Mouse (Mus musculus) embryonic facial prominence, embryonic 11.5 days (tissue): ENCODE measurements around the gene Sbk3. TPM values are rescaled to one million over a fixed set of nuclear protein-coding genes. Genes with fewer than 3 reads are reported as not detected.
"Not testable (repeated sequence)": the region's sequence is repeated elsewhere in the genome, so short reads cannot be mapped to it uniquely, and the experiment has no call there.

Experiments used
- ATAC-seq: fragments of 200-750 bp; cut with Nextera tagmentation; replicated peaks from 2 replicates; pipeline ENCODE4 v1.8.0; 2017; ENCODE audit warnings: low read depth; ENCODE audit not compliant: insufficient number of reproducible peaks, low FRiP score, low TSS enrichment
- DNase-seq: peaks from one replicate; pipeline ENCODE4 v3.0.0-alpha.2; 2015; ENCODE audit warnings: low spot score
- H3K27ac ChIP-seq: fragments of 300-500 bp; sonication (generic); replicated peaks from 2 replicates; pipeline ENCODE4 v1.5.1; 2014; ENCODE audit warnings: mild to moderate bottlenecking, low read depth, low read length, control low read depth
- H3K27me3 ChIP-seq: fragments of 300-500 bp; sonication (generic); 2 replicates; pipeline ENCODE4 v1.6.1; 2014; ENCODE audit warnings: mild to moderate bottlenecking, low read length, moderate library complexity, mixed read lengths; ENCODE audit not compliant: control insufficient read depth, insufficient read depth
- H3K36me3 ChIP-seq: fragments of 300-500 bp; sonication (generic); replicated peaks from 2 replicates; pipeline ENCODE4 v1.6.1; 2014; ENCODE audit warnings: low read depth, mild to moderate bottlenecking, low read length, moderate library complexity, mixed read lengths; ENCODE audit not compliant: control insufficient read depth, insufficient read depth
- H3K4me1 ChIP-seq: fragments of 300-500 bp; sonication (generic); 2 replicates; pipeline ENCODE4 v1.6.1; 2014; ENCODE audit warnings: low read length, mixed read lengths; ENCODE audit not compliant: control insufficient read depth, insufficient read depth
- H3K4me2 ChIP-seq: fragments of 300-500 bp; sonication (generic); 2 replicates; pipeline ENCODE4 v1.6.1; 2014; ENCODE audit warnings: low read depth, mild to moderate bottlenecking, control low read depth, low read length, moderate library complexity
- H3K4me3 ChIP-seq: fragments of 300-500 bp; sonication (generic); 2 replicates; pipeline ENCODE4 v1.5.1; 2014; ENCODE audit warnings: low read depth, low read length, control low read depth
- H3K9ac ChIP-seq: fragments of 300-500 bp; sonication (generic); replicated peaks from 2 replicates; pipeline ENCODE4 v1.6.1; 2014; ENCODE audit warnings: mild to moderate bottlenecking, control low read depth, low read length
- H3K9me3 ChIP-seq: fragments of 300-500 bp; sonication (generic); replicated peaks from 2 replicates; pipeline ENCODE4 v1.6.1; 2016; ENCODE audit warnings: mild to moderate bottlenecking, low read length, inconsistent platforms, mixed read lengths; ENCODE audit not compliant: control insufficient read depth
- WGBS: fragments of 180-500 bp; shearing (Covaris S2); extraction: QIAGEN DNeasy Blood & Tissue Kit; methylation state at CpG from one replicate; pipeline ENCODE4 v1.1.7; 2014; 5-methylcytosine and 5-hydroxymethylcytosine counted together
- polyA plus RNA-seq: library from polyadenylated mRNA; unstranded; fragments of >200 nt; fragmentation: Nextera tagmentation; extraction: Ambion mirVana; gene quantifications from 2 replicates; pipeline ENCODE4 v1.2.1, GENCODE M21; 2014

Gene Sbk3
- 0.06 TPM in 1 of 2 replicates, not detected in the other for polyA plus RNA-seq

- no peak within 1 kb of the TSS for H3K4me3 ChIP-seq
- H3K4me1 ChIP-seq = no peaks in the 10 kb centered on the region
- no peaks in the 10 kb centered on the region for H3K27me3 ChIP-seq
- ATAC-seq (no peak), DNase-seq (no peak)
- no peak within 1 kb of the TSS for H3K27ac ChIP-seq
- H3K9me3 ChIP-seq = no peaks in the 10 kb centered on the region
- WGBS = 49% methylated on average over 6 of the region's 6 CpGs
- no peak within 1 kb of the TSS for H3K9ac ChIP-seq
- H3K36me3 ChIP-seq = no peaks in the 10 kb centered on the region
- H3K4me2 ChIP-seq = no peak within 1 kb of the TSS
Measured at GRCm38 (mm10) chr7:4971068-4971467, at the start of gene Sbk3. Gene Sbk3 (minus strand): TSS chr7:4971168.

- peak overlapping the region; percentile 81 for H3K4me3 ChIP-seq
- peaks cover 3% of the 10 kb centered on the region for H3K36me3 ChIP-seq
- H3K9me3 ChIP-seq = no peaks in the 10 kb centered on the region
- peak; percentile 1; the same call in 1 of the 2 replicates for ATAC-seq
- peak overlapping the region; percentile 73 for H3K4me2 ChIP-seq
- WGBS = under 1% methylated on average over 13 of the region's 15 CpGs
- peak overlapping the region; percentile 96 for H3K9ac ChIP-seq
- no peaks in the 10 kb centered on the region for H3K27me3 ChIP-seq
- DNase-seq = peak; percentile 28
- peak overlapping the region; percentile 94 for H3K27ac ChIP-seq
- no peaks in the 10 kb centered on the region for H3K4me1 ChIP-seq
Measured at GRCm38 (mm10) chr7:5020685-5021084, 49.7 kb upstream of the Sbk3 start.

DNA sequence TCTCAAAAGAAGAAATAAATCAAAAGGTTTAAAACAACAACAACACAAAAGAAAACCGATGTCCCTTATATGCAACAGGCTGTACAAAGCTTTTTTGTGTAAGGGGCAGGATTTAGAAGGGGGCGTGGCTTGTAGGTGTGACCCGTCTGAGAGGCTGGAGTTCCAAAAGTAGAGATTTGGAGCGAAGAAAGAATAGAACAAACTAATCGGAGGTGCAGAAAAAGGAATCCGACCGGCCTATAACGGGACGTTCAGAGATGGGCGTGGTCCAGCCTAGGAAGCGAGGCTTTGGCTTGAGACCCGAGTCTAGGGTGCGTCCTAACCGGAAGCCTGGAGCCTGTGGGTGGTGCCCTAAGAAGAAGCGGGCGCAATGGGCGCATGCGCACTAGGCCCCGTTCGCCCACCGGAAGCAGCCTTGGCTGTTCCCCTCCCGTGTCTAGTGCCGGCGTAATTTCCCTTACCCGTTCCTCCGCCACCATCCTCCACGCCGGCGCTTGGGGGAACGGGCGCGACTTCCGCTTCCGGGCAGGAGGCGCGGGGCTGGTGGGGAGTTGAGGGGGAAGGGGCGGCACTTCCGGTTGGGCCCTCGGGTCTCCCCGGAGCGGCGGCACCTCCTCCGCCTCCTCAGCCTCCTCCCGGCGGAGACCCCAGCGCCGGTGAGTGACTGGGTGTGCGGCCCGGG, 49.2 kb upstream of the Sbk3 start, which contains the start of the genes Zfp865 and Ccdc106:
Gene Zfp865 (plus strand): TSS at position 377 of the 682 bp plus-strand sequence.
Gene Ccdc106 (plus strand): TSS at position 554 of the 682 bp plus-strand sequence.
- Histone ChIP-seq H3K9ac (peak within 1 kb of the TSS; percentile 96), H3K27me3 (no peaks in the 10 kb centered on the region), H3K27ac (peak within 1 kb of the TSS; percentile 94), H3K36me3 (peaks cover 3% of the 10 kb centered on the region), H3K4me1 (no peaks in the 10 kb centered on the region), H3K9me3 (no peaks in the 10 kb centered on the region), H3K4me3 (peak within 1 kb of the TSS; percentile 81), H3K4me2 (peak within 1 kb of the TSS; percentile 73)
- peak; percentile 88 for ATAC-seq
- peak; percentile 99 for DNase-seq
- under 1% methylated on average over 49 of the region's 49 CpGs for WGBS

DNA sequence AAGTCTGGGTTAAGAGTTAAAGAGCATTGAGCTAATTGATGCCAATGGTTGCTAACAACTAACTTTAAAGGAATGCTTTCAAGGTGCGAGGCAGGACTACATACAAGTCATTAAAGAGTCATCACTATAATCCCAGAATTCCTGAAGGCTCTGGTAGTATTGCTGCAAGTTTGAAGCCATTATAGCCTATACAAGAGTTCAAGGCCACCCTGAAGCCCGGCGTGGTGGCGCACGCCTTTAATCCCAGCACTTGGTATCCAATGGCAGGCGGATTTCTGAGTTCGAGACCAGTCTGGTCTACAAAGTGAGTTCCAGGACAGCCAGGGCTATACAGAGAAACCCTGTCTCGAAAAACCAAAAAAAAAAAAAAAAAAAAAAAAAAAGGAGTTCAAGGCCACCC, 48.6 kb upstream of the Sbk3 start:
- Histone ChIP-seq H3K4me2 (peak overlapping the region; percentile 40), H3K27ac (peak overlapping the region; percentile 94), H3K9ac (peak overlapping the region; percentile 96), H3K4me3 (peak overlapping the region; percentile 81)
- not testable (repeated sequence) for ATAC-seq, H3K9me3 ChIP-seq, H3K27me3 ChIP-seq, H3K36me3 ChIP-seq, H3K4me1 ChIP-seq, DNase-seq
- 31% methylated on average over 8 of the region's 8 CpGs for WGBS

DNA sequence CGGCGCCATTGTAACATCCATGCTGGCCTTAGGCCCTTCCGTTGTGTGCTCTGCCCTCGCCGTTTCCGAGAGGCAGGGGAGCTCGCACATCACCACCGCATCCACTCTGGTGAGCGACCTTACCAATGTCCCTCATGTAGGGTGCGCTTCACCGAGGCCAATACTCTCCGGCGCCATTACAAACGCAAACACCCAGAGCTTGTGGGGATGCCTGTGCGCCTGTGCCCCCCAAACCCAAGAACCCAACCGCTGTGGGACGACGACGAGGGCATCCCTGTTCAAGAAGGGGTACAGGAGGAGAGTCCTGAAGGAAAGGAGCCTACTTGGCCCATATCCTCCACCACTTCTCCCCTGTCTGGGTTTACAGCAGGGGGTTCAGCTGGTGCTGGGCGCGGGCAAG, 47.0 kb upstream of the Sbk3 start:
- Histone ChIP-seq H3K36me3 (peaks cover 3% of the 10 kb centered on the region), H3K27ac (no peak overlapping the region), H3K4me3 (no peak overlapping the region), H3K27me3 (no peaks in the 10 kb centered on the region), H3K4me2 (no peak overlapping the region), H3K9me3 (no peaks in the 10 kb centered on the region), H3K9ac (no peak overlapping the region), H3K4me1 (no peaks in the 10 kb centered on the region; the same call in 1 of the 2 replicates)
- no peak for DNase-seq
- WGBS = 97% methylated on average over 21 of the region's 21 CpGs
- ATAC-seq = no peak

DNA sequence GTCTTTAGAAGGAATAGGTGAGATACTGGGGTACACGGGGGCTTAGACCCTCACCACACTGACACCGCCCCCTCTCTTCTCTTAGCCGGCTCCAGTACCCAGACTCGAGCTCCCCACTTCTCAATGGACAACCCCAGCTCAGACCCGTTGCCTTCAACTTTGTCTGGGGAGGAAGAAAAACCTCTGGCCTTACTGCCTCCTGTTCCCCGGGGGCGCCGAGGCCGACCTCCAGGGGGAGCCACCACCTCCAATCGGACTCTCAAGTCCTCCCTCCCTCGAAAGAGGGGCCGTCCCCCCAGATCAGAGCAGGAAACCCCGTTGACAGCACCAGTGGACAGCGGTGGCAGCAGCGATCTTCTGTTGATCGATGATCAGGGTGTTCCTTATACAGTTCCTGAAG, 46.4 kb upstream of the Sbk3 start:
- ATAC-seq (no peak), DNase-seq (no peak)
- Histone ChIP-seq H3K4me1 (no peaks in the 10 kb centered on the region; the same call in 1 of the 2 replicates), H3K27ac (no peak overlapping the region), H3K9me3 (no peaks in the 10 kb centered on the region), H3K4me3 (no peak overlapping the region), H3K4me2 (no peak overlapping the region), H3K27me3 (no peaks in the 10 kb centered on the region), H3K9ac (no peak overlapping the region), H3K36me3 (peaks cover 4% of the 10 kb centered on the region)
- 95% methylated on average over 16 of the region's 16 CpGs for WGBS

DNA sequence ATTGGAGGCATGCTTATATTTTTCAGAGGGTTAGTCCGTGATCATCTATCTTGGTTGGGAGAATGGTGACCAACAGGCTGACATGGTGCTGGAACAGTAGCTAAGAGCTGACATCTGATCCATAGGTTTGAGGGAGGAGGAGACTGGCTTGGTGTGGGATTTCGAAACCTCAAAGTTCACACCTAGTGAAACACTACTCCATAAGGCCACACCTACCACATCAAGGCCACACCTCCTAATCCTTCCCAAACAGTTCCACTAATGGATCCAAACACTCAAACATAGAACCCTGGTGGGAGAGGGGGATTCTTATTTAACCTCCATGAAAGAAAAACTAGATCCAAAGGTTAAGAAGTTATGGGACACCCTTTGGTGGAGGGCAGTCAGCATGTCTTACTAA, 46.0 kb upstream of the Sbk3 start:
- no peaks in the 10 kb centered on the region; the same call in 1 of the 2 replicates for H3K4me1 ChIP-seq
- peaks cover 6% of the 10 kb centered on the region for H3K36me3 ChIP-seq
- DNase-seq (no peak), ATAC-seq (no peak)
- no peaks in the 10 kb centered on the region for H3K27me3 ChIP-seq
- H3K9me3 ChIP-seq = no peaks in the 10 kb centered on the region
- WGBS = 96% methylated on average over 2 of the region's 2 CpGs
- no peak overlapping the region for H3K4me2 ChIP-seq
- H3K4me3 ChIP-seq = no peak overlapping the region
- H3K27ac ChIP-seq = no peak overlapping the region
- no peak overlapping the region for H3K9ac ChIP-seq

DNA sequence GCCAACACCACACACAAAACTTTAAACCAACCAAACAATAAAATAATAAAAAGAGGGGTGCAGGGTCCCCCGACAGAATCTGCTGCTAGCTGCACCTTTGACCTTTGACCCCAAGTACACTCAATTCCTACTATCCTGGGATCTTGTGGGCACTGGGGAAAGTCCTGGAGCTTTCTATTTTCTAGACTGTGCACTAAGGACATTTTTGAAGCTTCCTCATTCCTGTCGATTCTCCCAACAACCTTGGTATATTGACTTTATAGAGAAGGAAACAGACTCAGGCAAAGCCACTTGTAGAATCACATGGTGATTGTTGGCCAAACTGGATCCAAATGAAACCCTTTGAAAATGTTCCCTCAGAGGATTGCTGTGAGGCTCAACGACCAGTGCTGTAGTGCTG, 45.1 kb upstream of the Sbk3 start:
- Histone ChIP-seq H3K4me3 (peak overlapping the region; percentile 62), H3K4me1 (no peaks in the 10 kb centered on the region; the same call in 1 of the 2 replicates), H3K9ac (peak overlapping the region; percentile 73; the same call in 1 of the 2 replicates), H3K27me3 (no peaks in the 10 kb centered on the region), H3K9me3 (no peaks in the 10 kb centered on the region), H3K27ac (peak overlapping the region; percentile 97), H3K36me3 (peaks cover 13% of the 10 kb centered on the region), H3K4me2 (peak overlapping the region; percentile 54)
- ATAC-seq = no peak
- no peak for DNase-seq
- 68% methylated on average over 3 of the region's 3 CpGs for WGBS
